Mouse (Mus musculus): ENCODE measurements at regions not wholly inside any gene's neighbourhood (a gene's known extent, or its start where the extent isn't known, plus 50 kb on each side); places are given as distances from the start of the nearest gene placed in this dataset.

DNA sequence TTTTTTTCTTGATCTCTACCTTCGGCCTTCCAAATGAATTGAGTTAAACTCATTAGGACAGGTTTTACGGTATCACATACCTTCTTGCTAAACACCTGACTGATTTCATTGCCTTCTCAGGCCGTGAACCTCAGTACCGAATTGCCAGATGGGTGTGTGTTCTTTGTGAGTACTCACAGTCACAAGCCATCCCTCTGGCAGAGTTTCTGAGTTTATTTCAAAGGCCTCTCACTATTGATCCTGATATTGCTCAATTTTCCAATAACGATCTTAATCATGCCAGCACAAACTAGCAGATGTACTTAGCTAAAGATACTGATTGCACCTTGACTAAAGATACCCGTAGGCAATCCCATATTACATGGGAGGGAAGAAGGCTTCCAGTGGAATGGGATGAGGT is 178.4 kb upstream of the Egln3 start:
- Histone ChIP-seq H3K4me3 (replicated peaks; ENCODE audit: low read depth, low read length) (no peak overlapping the region), H3K9me3 (ENCODE audit: control insufficient read depth, low read length) (no peaks in the 10 kb centered on the region; the same call in 1 of the 2 replicates), H3K27me3 (ENCODE audit: control insufficient read depth, insufficient read depth, low read length) (no peaks in the 10 kb centered on the region), H3K4me2 (ENCODE audit: low read length) (no peak overlapping the region), H3K36me3 (ENCODE audit: control insufficient read depth, insufficient read depth, low read length) (no peaks in the 10 kb centered on the region), H3K4me1 (ENCODE audit: control insufficient read depth, insufficient read depth, low read length) (no peaks in the 10 kb centered on the region), H3K27ac (replicated peaks; ENCODE audit: low read depth, low read length) (no peak overlapping the region), H3K9ac (replicated peaks; ENCODE audit: low read length) (no peak overlapping the region)
- 91% methylated on average over 6 of the region's 6 CpGs for WGBS
- no peak for ATAC-seq (ENCODE audit: low FRiP score, low TSS enrichment)
- no peak for DNase-seq

DNA sequence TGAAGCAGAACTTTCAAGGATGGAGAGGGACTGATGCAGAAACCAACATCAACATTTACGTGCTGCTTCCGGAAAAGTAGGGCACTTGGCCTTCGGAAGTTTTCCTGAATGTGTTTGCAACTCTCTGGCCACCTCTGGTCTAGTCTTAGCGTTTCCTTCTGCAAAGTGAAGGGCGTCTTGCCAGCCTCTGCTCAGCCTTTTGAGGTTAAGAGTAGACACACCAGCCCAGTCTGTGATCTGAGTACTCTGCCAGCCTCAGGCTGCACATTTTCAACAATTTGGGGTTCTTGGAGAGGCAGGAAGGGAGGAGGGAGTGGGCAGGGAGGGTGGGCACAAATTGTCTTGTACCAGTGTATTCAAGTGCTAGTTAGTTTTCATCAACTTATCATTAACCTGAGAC is 176.7 kb upstream of the Egln3 start:
- Histone ChIP-seq H3K27ac (replicated peaks; ENCODE audit: low read depth, low read length) (no peak overlapping the region), H3K4me3 (replicated peaks; ENCODE audit: low read depth, low read length) (no peak overlapping the region), H3K4me2 (ENCODE audit: low read length) (no peak overlapping the region), H3K9me3 (ENCODE audit: control insufficient read depth, low read length) (no peaks in the 10 kb centered on the region; the same call in 1 of the 2 replicates), H3K9ac (replicated peaks; ENCODE audit: low read length) (no peak overlapping the region), H3K36me3 (ENCODE audit: control insufficient read depth, insufficient read depth, low read length) (no peaks in the 10 kb centered on the region), H3K4me1 (ENCODE audit: control insufficient read depth, insufficient read depth, low read length) (no peaks in the 10 kb centered on the region), H3K27me3 (ENCODE audit: control insufficient read depth, insufficient read depth, low read length) (no peaks in the 10 kb centered on the region)
- DNase-seq (no peak), ATAC-seq (ENCODE audit: low FRiP score, low TSS enrichment) (no peak)
- 90% methylated on average over 5 of the region's 5 CpGs for WGBS

DNA sequence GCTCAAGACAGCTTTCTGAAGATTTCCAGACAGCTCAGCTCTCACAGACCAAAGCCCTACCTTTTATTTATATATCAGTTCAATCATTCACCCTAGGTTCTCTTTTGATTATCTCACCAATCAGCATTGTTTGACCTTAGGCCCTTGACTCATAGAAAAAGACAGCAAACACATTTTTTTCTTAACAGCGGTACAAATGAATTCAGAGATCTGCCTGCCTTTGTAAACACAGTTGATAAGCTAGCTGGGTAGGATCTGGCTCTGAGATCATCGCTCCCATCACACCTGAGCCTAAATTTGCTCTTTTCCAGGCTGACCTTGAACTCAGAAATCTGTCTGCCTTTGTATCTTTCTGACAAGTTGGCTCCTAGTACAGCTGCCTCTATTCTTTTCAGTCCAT is 174.9 kb upstream of the Egln3 start:
- 96% methylated on average over 2 of the region's 2 CpGs for WGBS
- ATAC-seq (ENCODE audit: low FRiP score, low TSS enrichment), result no peak

DNA sequence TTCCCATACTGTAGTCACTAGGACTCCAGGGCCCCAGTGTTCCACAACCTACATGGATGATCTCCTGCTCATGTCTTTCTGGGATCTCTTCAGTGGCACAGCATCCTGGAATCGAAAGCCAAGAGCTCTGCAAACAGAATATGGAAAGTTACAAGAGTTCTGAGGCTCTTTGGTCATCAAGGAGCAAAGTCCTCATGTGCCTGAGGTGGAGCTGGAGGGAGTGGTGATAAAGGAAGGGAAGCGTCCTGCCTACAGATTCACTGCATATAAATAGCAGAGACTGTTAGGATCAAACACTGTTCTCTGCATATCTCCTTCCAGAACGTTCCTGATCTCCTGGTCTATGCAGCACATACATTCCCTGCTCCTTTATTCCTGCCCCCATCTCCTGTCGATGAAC is 170.4 kb upstream of the Egln3 start:
- ATAC-seq (ENCODE audit: low FRiP score, low TSS enrichment), result no peak
- Histone ChIP-seq H3K4me1 (ENCODE audit: control insufficient read depth, insufficient read depth, low read length) (no peaks in the 10 kb centered on the region), H3K9ac (replicated peaks; ENCODE audit: low read length) (no peak overlapping the region), H3K9me3 (ENCODE audit: control insufficient read depth, low read length) (no peaks in the 10 kb centered on the region; the same call in 1 of the 2 replicates), H3K36me3 (ENCODE audit: control insufficient read depth, insufficient read depth, low read length) (no peaks in the 10 kb centered on the region), H3K4me3 (replicated peaks; ENCODE audit: low read depth, low read length) (no peak overlapping the region), H3K4me2 (ENCODE audit: low read length) (no peak overlapping the region), H3K27me3 (ENCODE audit: control insufficient read depth, insufficient read depth, low read length) (no peaks in the 10 kb centered on the region), H3K27ac (replicated peaks; ENCODE audit: low read depth, low read length) (no peak overlapping the region)
- DNase-seq, result no peak
- WGBS, result 75% methylated on average over 4 of the region's 4 CpGs

More for the DNA sequence above, 174.9 kb upstream of the Egln3 start:
- DNase-seq, result no peak
- Histone ChIP-seq H3K4me2 (ENCODE audit: low read length) (no peak overlapping the region), H3K4me1 (ENCODE audit: control insufficient read depth, insufficient read depth, low read length) (no peaks in the 10 kb centered on the region), H3K27me3 (ENCODE audit: control insufficient read depth, insufficient read depth, low read length) (no peaks in the 10 kb centered on the region), H3K4me3 (replicated peaks; ENCODE audit: low read depth, low read length) (no peak overlapping the region), H3K9ac (replicated peaks; ENCODE audit: low read length) (no peak overlapping the region), H3K27ac (replicated peaks; ENCODE audit: low read depth, low read length) (no peak overlapping the region), H3K9me3 (ENCODE audit: control insufficient read depth, low read length) (no peaks in the 10 kb centered on the region; the same call in 1 of the 2 replicates), H3K36me3 (ENCODE audit: control insufficient read depth, insufficient read depth, low read length) (no peaks in the 10 kb centered on the region)

DNA sequence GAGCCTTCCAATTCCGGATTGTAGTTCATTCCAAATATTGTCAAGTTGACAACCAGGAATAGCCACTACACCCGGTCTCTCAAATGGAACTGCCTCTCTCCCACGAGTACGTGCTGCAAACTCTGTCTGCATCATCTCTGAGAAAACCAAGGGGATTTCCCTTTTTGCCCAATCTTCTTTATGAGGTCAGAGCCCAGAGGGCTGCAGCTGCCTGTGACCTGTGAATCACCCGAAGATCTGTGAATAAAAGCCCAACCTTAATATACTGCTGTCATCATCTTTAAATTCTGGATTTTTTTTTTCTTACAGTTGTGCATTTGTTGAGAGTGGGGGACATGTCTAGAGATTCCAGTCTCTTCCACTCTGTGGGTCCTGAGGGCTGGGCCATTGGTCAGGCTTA is 165.6 kb upstream of the Egln3 start:
- H3K4me2 ChIP-seq (ENCODE audit: low read length), result no peak overlapping the region
- H3K27me3 ChIP-seq (ENCODE audit: control insufficient read depth, insufficient read depth, low read length), result no peaks in the 10 kb centered on the region
- no peaks in the 10 kb centered on the region for H3K4me1 ChIP-seq (ENCODE audit: control insufficient read depth, insufficient read depth, low read length)
- ATAC-seq (ENCODE audit: low FRiP score, low TSS enrichment), result no peak
- no peak overlapping the region for H3K4me3 ChIP-seq (replicated peaks; ENCODE audit: low read depth, low read length)
- no peak overlapping the region for H3K27ac ChIP-seq (replicated peaks; ENCODE audit: low read depth, low read length)
- H3K9me3 ChIP-seq (ENCODE audit: control insufficient read depth, low read length), result no peaks in the 10 kb centered on the region
- no peak for DNase-seq
- 84% methylated on average over 5 of the region's 5 CpGs for WGBS
- H3K9ac ChIP-seq (replicated peaks; ENCODE audit: low read length), result no peak overlapping the region
- no peaks in the 10 kb centered on the region for H3K36me3 ChIP-seq (ENCODE audit: control insufficient read depth, insufficient read depth, low read length)

DNA sequence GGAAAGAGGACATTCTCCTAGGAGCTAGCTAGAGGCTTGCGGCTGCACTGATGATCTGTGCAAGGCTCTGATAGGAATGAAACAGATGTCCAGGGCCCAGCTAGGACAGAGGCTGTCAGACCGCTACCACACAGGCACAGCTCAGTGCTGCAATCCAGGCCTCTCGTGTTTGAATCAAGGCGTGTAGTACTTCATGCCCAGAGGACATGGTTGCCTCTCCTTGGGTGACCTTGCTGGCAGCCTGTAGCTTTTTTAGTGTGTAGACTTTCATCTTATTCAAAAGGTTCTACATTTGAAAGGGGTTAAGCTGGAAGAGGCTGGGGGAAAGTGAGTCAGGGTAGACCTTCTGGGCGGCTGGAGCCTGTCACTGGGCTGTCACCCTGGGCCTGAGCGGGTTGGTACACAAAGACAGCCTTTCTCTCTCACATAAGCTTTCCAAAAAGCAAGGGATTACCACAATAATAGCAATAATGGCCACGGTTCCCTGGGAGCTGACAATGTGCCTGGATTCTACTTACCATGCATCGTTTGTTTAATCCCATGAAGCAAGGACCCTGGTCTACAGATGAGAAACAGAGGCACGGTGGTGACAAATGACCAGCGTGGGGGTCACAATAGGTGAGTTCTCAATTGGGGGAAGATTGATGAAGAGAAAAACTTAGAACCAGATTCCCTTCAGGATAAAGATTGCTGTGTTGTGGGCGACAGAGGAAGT is 160.9 kb upstream of the Egln3 start:
- WGBS, result 10% methylated on average over 11 of the region's 11 CpGs
- Histone ChIP-seq H3K4me1 (ENCODE audit: control insufficient read depth, insufficient read depth, low read length) (no peaks in the 10 kb centered on the region), H3K27me3 (ENCODE audit: control insufficient read depth, insufficient read depth, low read length) (no peaks in the 10 kb centered on the region), H3K9me3 (ENCODE audit: control insufficient read depth, low read length) (no peaks in the 10 kb centered on the region), H3K4me3 (replicated peaks; ENCODE audit: low read depth, low read length) (no peak overlapping the region), H3K4me2 (ENCODE audit: low read length) (no peak overlapping the region), H3K9ac (replicated peaks; ENCODE audit: low read length) (no peak overlapping the region), H3K36me3 (ENCODE audit: control insufficient read depth, insufficient read depth, low read length) (no peaks in the 10 kb centered on the region), H3K27ac (replicated peaks; ENCODE audit: low read depth, low read length) (no peak overlapping the region; the same call in 1 of the 2 replicates)
- ATAC-seq (ENCODE audit: low FRiP score, low TSS enrichment), result no peak
- DNase-seq, result peak; percentile 57

DNA sequence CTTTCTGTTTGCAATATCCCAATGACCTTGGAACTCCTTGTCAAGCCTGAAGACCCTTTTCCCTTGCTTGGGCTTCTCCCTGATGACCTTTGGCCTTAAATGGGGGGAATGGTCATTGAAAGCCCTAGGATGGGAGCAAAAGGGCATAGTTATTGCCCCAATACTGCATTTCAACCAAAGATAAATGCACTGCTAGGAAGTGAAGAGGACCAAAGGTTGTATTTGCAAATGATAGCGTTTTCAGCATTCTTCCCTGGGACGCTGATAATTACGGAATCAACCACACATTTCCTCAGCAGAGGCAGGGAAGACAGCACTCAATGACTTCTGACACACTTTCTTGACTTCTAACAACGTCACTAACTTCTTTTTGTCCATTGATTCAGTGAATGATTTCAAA is 158.1 kb upstream of the Egln3 start:
- H3K9ac ChIP-seq (replicated peaks; ENCODE audit: low read length), result no peak overlapping the region
- DNase-seq (no peak), ATAC-seq (ENCODE audit: low FRiP score, low TSS enrichment) (no peak)
- H3K4me1 ChIP-seq (ENCODE audit: control insufficient read depth, insufficient read depth, low read length), result no peaks in the 10 kb centered on the region
- no peaks in the 10 kb centered on the region for H3K36me3 ChIP-seq (ENCODE audit: control insufficient read depth, insufficient read depth, low read length)
- no peak overlapping the region for H3K4me3 ChIP-seq (replicated peaks; ENCODE audit: low read depth, low read length)
- H3K9me3 ChIP-seq (ENCODE audit: control insufficient read depth, low read length), result no peaks in the 10 kb centered on the region
- no peak overlapping the region for H3K4me2 ChIP-seq (ENCODE audit: low read length)
- WGBS, result 91% methylated on average over 4 of the region's 4 CpGs
- no peaks in the 10 kb centered on the region for H3K27me3 ChIP-seq (ENCODE audit: control insufficient read depth, insufficient read depth, low read length)
- H3K27ac ChIP-seq (replicated peaks; ENCODE audit: low read depth, low read length), result no peak overlapping the region

DNA sequence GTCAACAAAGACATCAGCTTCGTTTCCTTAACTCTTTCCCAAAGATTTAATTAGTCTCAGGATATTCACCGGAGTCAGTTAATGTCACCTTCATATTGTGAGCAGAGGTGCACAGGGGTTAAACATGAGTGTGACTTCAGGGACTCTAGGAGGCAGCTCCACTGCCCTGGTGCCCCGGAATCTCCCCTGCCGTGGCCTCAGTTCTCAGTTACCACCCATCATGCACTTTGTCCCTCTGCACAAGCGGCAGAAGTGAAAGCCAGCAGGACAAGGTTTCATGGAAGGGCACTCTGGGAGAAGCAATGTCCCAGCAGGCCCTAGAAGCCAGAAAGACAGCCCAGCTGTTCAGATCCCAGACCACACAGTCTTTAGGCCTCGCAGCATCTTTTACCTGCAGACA is 150.5 kb upstream of the Egln3 start:
- no peak for DNase-seq
- no peak for ATAC-seq (ENCODE audit: low FRiP score, low TSS enrichment)
- WGBS, result 32% methylated on average over 6 of the region's 6 CpGs

DNA sequence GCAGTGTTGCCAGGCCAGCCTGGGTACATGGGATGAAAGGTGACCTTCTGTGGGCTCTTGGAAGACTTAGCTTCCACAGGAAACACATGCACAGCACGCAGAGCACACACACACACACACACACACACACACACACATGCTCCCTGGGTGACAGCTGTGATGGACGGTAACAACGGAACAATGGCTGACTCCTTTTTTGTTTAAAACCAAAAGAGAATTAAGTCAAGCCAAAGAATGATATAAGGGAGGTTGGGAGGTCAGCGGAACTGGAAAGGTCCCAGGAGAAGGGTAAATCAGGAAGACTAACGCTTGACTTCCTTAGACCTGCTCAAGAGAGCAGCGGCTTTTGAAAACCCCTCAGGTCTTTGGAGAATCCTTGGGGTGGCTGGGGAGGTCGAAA is 150.0 kb upstream of the Egln3 start:
- ATAC-seq (ENCODE audit: low FRiP score, low TSS enrichment) (no peak), DNase-seq (no peak)
- H3K36me3 ChIP-seq (ENCODE audit: control insufficient read depth, insufficient read depth, low read length), result no peaks in the 10 kb centered on the region
- H3K9me3 ChIP-seq (ENCODE audit: control insufficient read depth, low read length), result no peaks in the 10 kb centered on the region
- H3K4me1 ChIP-seq (ENCODE audit: control insufficient read depth, insufficient read depth, low read length), result no peaks in the 10 kb centered on the region; the same call in 1 of the 2 replicates
- no peak overlapping the region for H3K9ac ChIP-seq (replicated peaks; ENCODE audit: low read length)
- no peaks in the 10 kb centered on the region for H3K27me3 ChIP-seq (ENCODE audit: control insufficient read depth, insufficient read depth, low read length)
- H3K4me2 ChIP-seq (ENCODE audit: low read length), result no peak overlapping the region
- no peak overlapping the region for H3K27ac ChIP-seq (replicated peaks; ENCODE audit: low read depth, low read length)
- WGBS, result 40% methylated on average over 7 of the region's 7 CpGs
- H3K4me3 ChIP-seq (replicated peaks; ENCODE audit: low read depth, low read length), result no peak overlapping the region

More for the DNA sequence above, 150.5 kb upstream of the Egln3 start:
- no peak overlapping the region for H3K27ac ChIP-seq (replicated peaks; ENCODE audit: low read depth, low read length)
- no peaks in the 10 kb centered on the region for H3K27me3 ChIP-seq (ENCODE audit: control insufficient read depth, insufficient read depth, low read length)
- no peak overlapping the region for H3K9ac ChIP-seq (replicated peaks; ENCODE audit: low read length)
- no peaks in the 10 kb centered on the region for H3K9me3 ChIP-seq (ENCODE audit: control insufficient read depth, low read length)
- H3K4me1 ChIP-seq (ENCODE audit: control insufficient read depth, insufficient read depth, low read length), result no peaks in the 10 kb centered on the region; the same call in 1 of the 2 replicates
- H3K4me2 ChIP-seq (ENCODE audit: low read length), result no peak overlapping the region
- no peak overlapping the region for H3K4me3 ChIP-seq (replicated peaks; ENCODE audit: low read depth, low read length)
- no peaks in the 10 kb centered on the region for H3K36me3 ChIP-seq (ENCODE audit: control insufficient read depth, insufficient read depth, low read length)
